Mouse (Mus musculus): ENCODE results near the gene Cycs. TPM values are rescaled to one million over a fixed set of nuclear protein-coding genes. Genes with fewer than 3 reads are reported as not detected.
"Not testable (repeated sequence)": the region's sequence is repeated elsewhere in the genome, so short reads cannot be mapped to it uniquely, and the experiment has no call there.

Gene Cycs
- polyA plus RNA-seq, 1 experiment: 65.5 TPM

- Histone ChIP-seq H3K4me3 (ENCODE audit: insufficient read depth, poor library complexity, severe bottlenecking) (no peak overlapping the region), H3K79me3 (ENCODE audit: low read depth) (no peaks in the 10 kb centered on the region), H3K27me3 (ENCODE audit: control insufficient read depth, insufficient read depth, insufficient read length) (no peaks in the 10 kb centered on the region), H3K36me3 (ENCODE audit: control insufficient read depth, insufficient read depth) (peaks cover 7% of the 10 kb centered on the region), H3K79me2 (ENCODE audit: control insufficient read depth, insufficient read depth) (no peaks in the 10 kb centered on the region), H3ac (ENCODE audit: control insufficient read depth, insufficient read length, low read depth) (no peak overlapping the region)
- TF ChIP-seq FOSL1 (IDR thresholded peaks at IDR 0.05; ENCODE audit: insufficient read depth, low read length, poor library complexity, severe bottlenecking): no peak
- no peak for TF ChIP-seq USF1 (IDR thresholded peaks at IDR 0.05; ENCODE audit: low read depth)
- TF ChIP-seq CEBPB (IDR thresholded peaks at IDR 0.05; ENCODE audit: low read depth): no peak
- no peak for TF ChIP-seq MYOG (IDR thresholded peaks at IDR 0.05; ENCODE audit: control insufficient read depth, extremely low read depth, insufficient read length)
- no peak for TF ChIP-seq MAX (IDR thresholded peaks at IDR 0.05)
- TF ChIP-seq CTCF (IDR thresholded peaks at IDR 0.05; ENCODE audit: control insufficient read depth, insufficient read depth, insufficient read length): no peak
- no peak for TF ChIP-seq MYOD1 (IDR thresholded peaks at IDR 0.05; ENCODE audit: control insufficient read depth, insufficient read length, low read depth)
Measured at GRCm38 (mm10) chr6:50557566-50557965, 8.8 kb downstream of the Cycs start.

- not testable (repeated sequence) for H3K27me3 ChIP-seq (ENCODE audit: control insufficient read depth, insufficient read depth, insufficient read length); H3K79me3 ChIP-seq (ENCODE audit: low read depth); H3ac ChIP-seq (ENCODE audit: control insufficient read depth, insufficient read length, low read depth); H3K79me2 ChIP-seq (ENCODE audit: control insufficient read depth, insufficient read depth); H3K36me3 ChIP-seq (ENCODE audit: control insufficient read depth, insufficient read depth); H3K4me3 ChIP-seq (ENCODE audit: insufficient read depth, poor library complexity, severe bottlenecking)
Measured at GRCm38 (mm10) chr6:50554223-50554622, 12.1 kb downstream of the Cycs start.

DNA sequence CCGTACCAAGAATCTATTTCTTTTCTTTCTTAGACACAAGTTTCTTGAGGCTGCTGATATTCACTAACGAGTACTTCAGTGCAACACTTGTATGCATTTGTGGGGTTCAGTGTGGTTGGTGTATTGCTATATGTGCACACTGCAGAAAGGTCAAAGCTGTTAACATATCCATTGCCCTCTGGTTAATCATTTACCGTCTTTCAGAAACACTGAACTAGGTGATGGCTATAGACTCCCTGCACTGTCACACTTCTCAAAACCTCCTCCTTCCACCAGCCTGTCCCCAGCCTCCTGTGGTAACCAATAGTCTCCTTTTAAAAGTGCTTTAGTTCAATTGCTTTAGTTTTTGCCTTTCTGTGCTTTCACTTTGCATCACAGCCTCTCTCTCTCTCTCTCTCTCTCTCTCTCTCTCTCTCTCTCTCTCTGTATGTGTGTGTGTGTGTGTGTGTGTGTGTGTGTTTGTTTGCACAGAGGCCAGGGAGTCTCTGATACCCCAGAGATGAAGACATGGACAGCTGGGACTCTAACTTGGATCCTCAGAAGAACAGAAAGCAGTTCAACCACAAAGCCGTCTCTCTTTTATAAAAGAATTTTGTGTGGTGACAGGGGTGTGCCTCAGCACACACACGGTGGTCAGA, 13.3 kb downstream of the Cycs start:
- Histone ChIP-seq H3ac (ENCODE audit: control insufficient read depth, insufficient read length, low read depth) (no peak overlapping the region), H3K79me2 (ENCODE audit: control insufficient read depth, insufficient read depth) (no peaks in the 10 kb centered on the region), H3K36me3 (ENCODE audit: control insufficient read depth, insufficient read depth) (no peaks in the 10 kb centered on the region), H3K79me3 (ENCODE audit: low read depth) (no peaks in the 10 kb centered on the region), H3K4me3 (ENCODE audit: insufficient read depth, poor library complexity, severe bottlenecking) (no peak overlapping the region), H3K27me3 (ENCODE audit: control insufficient read depth, insufficient read depth, insufficient read length) (no peaks in the 10 kb centered on the region)
- TF ChIP-seq CTCF (IDR thresholded peaks at IDR 0.05; ENCODE audit: control insufficient read depth, insufficient read depth, insufficient read length): no peak
- TF ChIP-seq USF1 (IDR thresholded peaks at IDR 0.05; ENCODE audit: low read depth): no peak
- TF ChIP-seq MYOG (IDR thresholded peaks at IDR 0.05; ENCODE audit: control insufficient read depth, extremely low read depth, insufficient read length): no peak
- TF ChIP-seq CEBPB (IDR thresholded peaks at IDR 0.05; ENCODE audit: low read depth): no peak
- TF ChIP-seq MYOD1 (IDR thresholded peaks at IDR 0.05; ENCODE audit: control insufficient read depth, insufficient read length, low read depth): no peak
- no peak for TF ChIP-seq MAX (IDR thresholded peaks at IDR 0.05)
- TF ChIP-seq FOSL1 (IDR thresholded peaks at IDR 0.05; ENCODE audit: insufficient read depth, low read length, poor library complexity, severe bottlenecking): no peak

DNA sequence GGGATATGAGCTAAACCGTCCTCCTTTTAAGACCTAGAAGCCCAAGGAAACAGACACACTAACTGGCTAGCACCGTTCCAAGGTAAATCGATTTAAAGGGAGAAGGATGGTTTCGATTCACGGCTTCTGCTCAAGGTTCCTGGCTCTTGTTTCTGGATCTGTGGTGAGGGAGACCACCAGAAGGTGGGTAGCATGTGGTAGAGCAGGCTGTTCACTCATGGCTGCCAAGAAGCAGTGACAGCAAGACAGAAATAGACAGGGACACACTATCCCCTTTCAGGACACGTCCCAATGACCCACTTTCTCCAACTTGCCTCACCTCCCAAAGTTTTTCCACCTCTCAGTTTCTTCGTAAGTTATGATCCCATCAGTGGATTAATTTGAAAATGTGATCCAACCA, 16.5 kb downstream of the Cycs start:
- H3K79me2 ChIP-seq (ENCODE audit: control insufficient read depth, insufficient read depth): no peaks in the 10 kb centered on the region
- TF ChIP-seq FOSL1 (IDR thresholded peaks at IDR 0.05; ENCODE audit: insufficient read depth, low read length, poor library complexity, severe bottlenecking): no peak
- no peak for TF ChIP-seq USF1 (IDR thresholded peaks at IDR 0.05; ENCODE audit: low read depth)
- TF ChIP-seq MAX (IDR thresholded peaks at IDR 0.05): no peak
- H3K27me3 ChIP-seq (ENCODE audit: control insufficient read depth, insufficient read depth, insufficient read length): no peaks in the 10 kb centered on the region

DNA sequence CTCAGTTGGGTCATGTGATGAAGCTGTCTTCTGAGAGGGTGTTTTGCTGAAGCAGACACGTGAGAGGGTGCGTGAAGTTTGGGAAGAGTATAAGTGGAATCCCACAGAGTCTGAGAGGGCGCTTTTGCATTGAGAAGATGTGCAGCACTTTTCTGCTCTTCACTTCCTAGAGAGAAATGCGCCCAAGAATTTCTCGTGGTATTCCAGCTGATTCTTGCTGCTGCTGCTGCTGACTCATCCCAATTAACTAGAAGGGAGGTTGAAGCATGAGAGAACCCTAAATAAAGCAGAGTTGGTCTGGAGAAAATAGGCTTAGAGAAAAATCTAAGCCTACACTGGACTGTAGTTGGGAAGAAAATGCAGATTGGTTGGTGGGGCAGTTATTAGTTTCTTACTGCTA, 17.3 kb downstream of the Cycs start:
- TF ChIP-seq MYOG (IDR thresholded peaks at IDR 0.05; ENCODE audit: control insufficient read depth, extremely low read depth, insufficient read length) (no peak), MAX (IDR thresholded peaks at IDR 0.05) (no peak), MYOD1 (IDR thresholded peaks at IDR 0.05; ENCODE audit: control insufficient read depth, insufficient read length, low read depth) (no peak), CTCF (IDR thresholded peaks at IDR 0.05; ENCODE audit: control insufficient read depth, insufficient read depth, insufficient read length) (no peak)
- no peak overlapping the region for H3K4me3 ChIP-seq (ENCODE audit: insufficient read depth, poor library complexity, severe bottlenecking)
- no peaks in the 10 kb centered on the region for H3K79me2 ChIP-seq (ENCODE audit: control insufficient read depth, insufficient read depth)
- no peaks in the 10 kb centered on the region for H3K27me3 ChIP-seq (ENCODE audit: control insufficient read depth, insufficient read depth, insufficient read length)
- no peaks in the 10 kb centered on the region for H3K79me3 ChIP-seq (ENCODE audit: low read depth)
- no peak overlapping the region for H3ac ChIP-seq (ENCODE audit: control insufficient read depth, insufficient read length, low read depth)
- H3K36me3 ChIP-seq (ENCODE audit: control insufficient read depth, insufficient read depth): no peaks in the 10 kb centered on the region

More for the DNA sequence above, 16.5 kb downstream of the Cycs start:
- no peaks in the 10 kb centered on the region for H3K36me3 ChIP-seq (ENCODE audit: control insufficient read depth, insufficient read depth)
- no peaks in the 10 kb centered on the region for H3K79me3 ChIP-seq (ENCODE audit: low read depth)
- H3K4me3 ChIP-seq (ENCODE audit: insufficient read depth, poor library complexity, severe bottlenecking): no peak overlapping the region
- no peak overlapping the region for H3ac ChIP-seq (ENCODE audit: control insufficient read depth, insufficient read length, low read depth)

DNA sequence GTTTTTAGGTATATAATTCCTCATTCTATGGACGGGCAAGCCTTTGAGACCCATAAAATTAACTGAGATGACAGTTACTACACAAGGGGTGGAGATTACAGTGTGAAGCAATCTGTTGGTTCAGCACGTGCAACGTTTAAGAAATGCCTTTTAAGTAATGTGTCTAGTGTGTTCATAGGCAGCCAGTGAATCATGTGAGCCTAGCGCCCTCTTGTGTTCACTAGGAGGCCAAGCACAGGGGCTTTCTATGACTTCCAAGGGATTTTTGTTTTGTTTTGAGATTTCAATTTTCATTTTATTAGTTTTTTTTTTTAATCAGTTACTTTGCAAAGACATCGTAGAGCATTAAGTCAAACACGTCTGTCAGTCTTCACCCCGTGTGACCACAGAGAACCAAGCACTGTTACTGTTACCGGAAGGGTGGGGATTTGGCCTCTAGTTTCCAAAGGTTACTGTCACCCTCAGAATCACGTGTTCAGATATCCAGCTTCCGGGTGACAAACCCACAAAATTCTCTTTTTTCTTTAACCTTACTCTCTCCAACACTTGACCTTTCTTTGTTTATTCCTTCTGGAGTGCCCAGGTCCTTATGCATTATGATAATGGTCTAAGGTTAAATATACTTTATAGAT, 20.8 kb downstream of the Cycs start:
- H3K79me3 ChIP-seq (ENCODE audit: low read depth): no peaks in the 10 kb centered on the region
- no peaks in the 10 kb centered on the region for H3K27me3 ChIP-seq (ENCODE audit: control insufficient read depth, insufficient read depth, insufficient read length)
- TF ChIP-seq MAX (IDR thresholded peaks at IDR 0.05) (peak; percentile 55), USF1 (IDR thresholded peaks at IDR 0.05; ENCODE audit: low read depth) (peak; percentile 44), FOSL1 (IDR thresholded peaks at IDR 0.05; ENCODE audit: insufficient read depth, low read length, poor library complexity, severe bottlenecking) (no peak), MYOD1 (IDR thresholded peaks at IDR 0.05; ENCODE audit: control insufficient read depth, insufficient read length, low read depth) (no peak), MYOG (IDR thresholded peaks at IDR 0.05; ENCODE audit: control insufficient read depth, extremely low read depth, insufficient read length) (no peak), CTCF (IDR thresholded peaks at IDR 0.05; ENCODE audit: control insufficient read depth, insufficient read depth, insufficient read length) (peak; percentile 42), CEBPB (IDR thresholded peaks at IDR 0.05; ENCODE audit: low read depth) (peak; percentile 78)

More for the DNA sequence above, 20.8 kb downstream of the Cycs start:
- no peaks in the 10 kb centered on the region for H3K36me3 ChIP-seq (ENCODE audit: control insufficient read depth, insufficient read depth)
- H3K4me3 ChIP-seq (ENCODE audit: insufficient read depth, poor library complexity, severe bottlenecking): no peak overlapping the region
- H3ac ChIP-seq (ENCODE audit: control insufficient read depth, insufficient read length, low read depth): no peak overlapping the region
- H3K79me2 ChIP-seq (ENCODE audit: control insufficient read depth, insufficient read depth): no peaks in the 10 kb centered on the region

Data from C2C12 (cell line).